Mouse (Mus musculus) stomach, embryonic 14.5 days (tissue): ENCODE data around the gene Dnajb3. TPM values are rescaled to one million over a fixed set of nuclear protein-coding genes. Genes with fewer than 3 reads are reported as not detected.

Experiments used
- ATAC-seq: fragments of 200-750 bp; cut with Nextera tagmentation; 2 replicates; pipeline ENCODE4 v1.8.0; 2017; ENCODE audit warnings: low read depth, moderate TSS enrichment; ENCODE audit not compliant: insufficient number of reproducible peaks, insufficient read depth, low FRiP score
- H3K27ac ChIP-seq: fragments of 300-500 bp; sonication (generic); 2 replicates; pipeline ENCODE4 v1.5.1; 2014; ENCODE audit warnings: mild to moderate bottlenecking, low read length, moderate library complexity, mixed read lengths
- H3K27me3 ChIP-seq: fragments of 300-500 bp; sonication (generic); 2 replicates; pipeline ENCODE4 v1.6.1; 2014; ENCODE audit warnings: low read length, control low read depth, mixed read lengths; ENCODE audit not compliant: control insufficient read depth, insufficient read depth
- H3K36me3 ChIP-seq: fragments of 300-500 bp; sonication (generic); 2 replicates; pipeline ENCODE4 v1.6.1; 2014; ENCODE audit warnings: mild to moderate bottlenecking, control low read depth, low read length, moderate library complexity, mixed read lengths; ENCODE audit not compliant: control insufficient read depth, insufficient read depth
- H3K4me1 ChIP-seq: fragments of 300-500 bp; sonication (generic); 2 replicates; pipeline ENCODE4 v1.6.1; 2014; ENCODE audit warnings: low read length, control low read depth, mixed read lengths; ENCODE audit not compliant: control insufficient read depth, insufficient read depth
- H3K4me2 ChIP-seq: fragments of 300-500 bp; sonication (generic); replicated peaks from 2 replicates; pipeline ENCODE4 v1.6.1; 2014; ENCODE audit warnings: low read depth, low read length, control low read depth
- H3K4me3 ChIP-seq: fragments of 300-500 bp; sonication (generic); 2 replicates; pipeline ENCODE4 v1.5.1; 2014; ENCODE audit warnings: low read depth, low read length, control low read depth
- H3K9ac ChIP-seq: fragments of 300-500 bp; sonication (generic); replicated peaks from 2 replicates; pipeline ENCODE4 v1.6.1; 2014; ENCODE audit warnings: low read depth, mild to moderate bottlenecking, control low read depth, low read length, moderate library complexity, mixed read lengths
- H3K9me3 ChIP-seq: fragments of 300-500 bp; sonication (generic); 2 replicates; pipeline ENCODE4 v1.6.1; 2016; ENCODE audit warnings: low read depth, low read length, control low read depth; ENCODE audit not compliant: control insufficient read depth
- WGBS: fragments of 180-500 bp; shearing (Covaris S2); extraction: QIAGEN DNeasy Blood & Tissue Kit; methylation state at CpG from one replicate; pipeline ENCODE4 v1.1.7; 2014; 5-methylcytosine and 5-hydroxymethylcytosine counted together
- polyA plus RNA-seq: library from polyadenylated mRNA; unstranded; fragments of >200 nt; fragmentation: Nextera tagmentation; extraction: Ambion mirVana; gene quantifications from 2 replicates; pipeline ENCODE4 v1.2.1, GENCODE M21; 2014

The Dnajb3 gene
- polyA plus RNA-seq, 1 experiment from 2014 or later = 8.7 TPM

- H3K36me3 ChIP-seq = no peaks in the 10 kb centered on the region
- no peak overlapping the region for H3K9ac ChIP-seq
- peak; percentile 0; the same call in 1 of the 2 replicates for ATAC-seq
- H3K4me2 ChIP-seq = no peak overlapping the region
- peaks cover 88% of the 10 kb centered on the region for H3K9me3 ChIP-seq
- H3K27me3 ChIP-seq = no peaks in the 10 kb centered on the region
- WGBS = 64% methylated on average over 11 of the region's 11 CpGs
- H3K27ac ChIP-seq = no peak overlapping the region
- H3K4me3 ChIP-seq = no peak overlapping the region
- no peaks in the 10 kb centered on the region for H3K4me1 ChIP-seq
Observed at GRCm38 (mm10) chr1:88235046-88235893, 29.7 kb upstream of the Dnajb3 start.

DNA sequence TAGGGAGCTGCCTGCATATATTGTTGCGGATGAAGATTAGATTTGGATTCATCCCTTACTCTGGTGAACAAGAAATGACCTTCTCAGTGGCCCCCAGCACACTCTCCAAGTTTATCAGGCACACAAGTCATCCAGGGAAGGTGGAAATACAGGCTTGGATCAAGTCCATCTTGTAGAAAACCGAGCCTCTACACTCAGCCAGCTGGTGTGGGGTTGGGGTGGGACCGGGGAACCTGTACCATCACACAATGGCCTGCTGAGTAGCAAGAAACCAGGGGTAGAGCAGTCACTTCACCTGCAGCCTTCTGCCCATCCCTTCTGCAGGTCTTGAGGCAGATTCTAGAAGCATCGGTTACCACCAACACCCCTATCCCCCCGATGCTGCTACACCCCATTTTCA is 29.1 kb upstream of the Dnajb3 start:
- ATAC-seq = no peak
- Histone ChIP-seq H3K4me1 (no peaks in the 10 kb centered on the region), H3K9ac (no peak overlapping the region), H3K4me3 (no peak overlapping the region), H3K9me3 (peaks cover 88% of the 10 kb centered on the region), H3K27me3 (no peaks in the 10 kb centered on the region), H3K27ac (no peak overlapping the region), H3K4me2 (no peak overlapping the region), H3K36me3 (no peaks in the 10 kb centered on the region)
- WGBS = 44% methylated on average over 5 of the region's 5 CpGs

DNA sequence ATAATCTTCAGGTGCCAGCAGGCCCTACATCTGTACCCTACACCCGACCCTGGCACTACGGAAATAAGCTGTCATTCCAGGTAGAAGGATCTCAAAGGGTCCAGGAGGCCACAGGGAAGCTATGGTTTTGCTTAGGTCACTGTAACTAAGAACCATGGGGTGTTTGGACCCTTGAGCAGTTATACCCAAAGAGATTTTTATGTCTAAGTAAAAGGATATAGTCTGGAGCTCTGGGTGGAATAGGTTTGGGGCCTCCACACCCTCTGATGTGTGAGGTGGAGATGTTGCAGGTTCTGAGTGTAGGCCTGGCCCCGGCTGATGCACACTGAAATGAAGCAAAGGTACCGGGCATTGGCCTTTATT is 28.6 kb upstream of the Dnajb3 start:
- Histone ChIP-seq H3K36me3 (no peaks in the 10 kb centered on the region), H3K9me3 (peaks cover 89% of the 10 kb centered on the region)
- WGBS = 64% methylated on average over 4 of the region's 4 CpGs

GRCm38 (mm10) chr1:88233421-88234247 is 28.1 kb upstream of the Dnajb3 start:
- 0 out of 2 replicates have a peak, but pooled peaks have one; percentile 4 for ATAC-seq
- H3K9me3 ChIP-seq = peaks cover 89% of the 10 kb centered on the region
- H3K4me3 ChIP-seq = no peak overlapping the region

More for the DNA sequence above, 28.6 kb upstream of the Dnajb3 start:
- H3K27ac ChIP-seq = no peak overlapping the region
- H3K9ac ChIP-seq = no peak overlapping the region
- H3K4me2 ChIP-seq = no peak overlapping the region
- H3K4me1 ChIP-seq = no peaks in the 10 kb centered on the region
- ATAC-seq = no peak
- H3K4me3 ChIP-seq = no peak overlapping the region
- H3K27me3 ChIP-seq = no peaks in the 10 kb centered on the region

DNA sequence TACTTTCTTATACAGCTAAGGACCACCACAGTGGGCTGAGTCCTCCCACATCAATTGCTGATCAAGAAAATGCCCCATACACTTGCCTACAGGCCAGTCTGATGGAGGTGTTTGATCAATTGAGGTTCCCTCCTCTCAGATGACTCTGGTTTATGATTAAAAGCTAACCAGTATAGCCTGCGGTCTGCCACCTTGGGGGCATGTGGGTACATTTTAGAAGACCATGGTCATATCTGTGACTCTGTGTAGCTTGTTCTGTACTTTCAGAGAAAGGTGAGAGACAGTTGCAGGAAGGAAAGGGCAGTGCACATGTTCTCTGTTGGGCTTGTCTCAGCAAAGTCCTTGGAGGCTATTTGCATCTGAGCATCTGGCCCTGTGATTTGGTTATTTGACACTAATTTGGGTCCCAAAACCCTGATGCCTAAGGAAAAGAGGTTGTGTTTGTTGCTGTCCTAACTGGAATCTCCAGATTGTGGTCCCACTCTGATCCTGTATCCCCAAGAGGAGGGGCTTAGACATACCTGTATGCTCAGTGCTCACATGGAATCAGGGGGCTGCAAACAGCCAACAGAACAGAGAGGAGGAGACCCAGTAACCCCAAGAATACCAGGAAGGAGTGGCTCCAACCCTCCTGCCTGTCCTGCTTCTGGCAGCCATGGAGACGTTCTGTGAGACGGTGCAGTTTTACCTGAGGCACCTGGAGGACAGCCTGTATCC is 27.2 kb upstream of the Dnajb3 start:
- WGBS = 57% methylated on average over 3 of the region's 3 CpGs
- no peak overlapping the region for H3K4me3 ChIP-seq
- H3K4me1 ChIP-seq = no peaks in the 10 kb centered on the region
- no peaks in the 10 kb centered on the region for H3K27me3 ChIP-seq
- H3K36me3 ChIP-seq = no peaks in the 10 kb centered on the region
- no peak overlapping the region for H3K27ac ChIP-seq
- ATAC-seq = no peak
- no peak overlapping the region for H3K9ac ChIP-seq
- peaks cover 89% of the 10 kb centered on the region for H3K9me3 ChIP-seq
- H3K4me2 ChIP-seq = no peak overlapping the region

More at GRCm38 (mm10) chr1:88233421-88234247, 28.1 kb upstream of the Dnajb3 start:
- Histone ChIP-seq H3K27ac (no peak overlapping the region), H3K4me1 (no peaks in the 10 kb centered on the region), H3K27me3 (no peaks in the 10 kb centered on the region), H3K9ac (no peak overlapping the region), H3K4me2 (no peak overlapping the region), H3K36me3 (no peaks in the 10 kb centered on the region)
- WGBS = 67% methylated on average over 14 of the region's 14 CpGs

- Histone ChIP-seq H3K4me2 (no peak overlapping the region), H3K36me3 (no peaks in the 10 kb centered on the region), H3K4me1 (no peaks in the 10 kb centered on the region), H3K27me3 (no peaks in the 10 kb centered on the region), H3K9me3 (peaks cover 90% of the 10 kb centered on the region), H3K27ac (no peak overlapping the region), H3K9ac (no peak overlapping the region), H3K4me3 (no peak overlapping the region)
- ATAC-seq = no peak
- 66% methylated on average over 7 of the region's 7 CpGs for WGBS
Observed at GRCm38 (mm10) chr1:88231803-88232499, 26.4 kb upstream of the Dnajb3 start.

- H3K9ac ChIP-seq = no peak overlapping the region
- no peaks in the 10 kb centered on the region for H3K4me1 ChIP-seq
- peaks cover 95% of the 10 kb centered on the region for H3K9me3 ChIP-seq
- H3K27ac ChIP-seq = no peak overlapping the region
- H3K4me3 ChIP-seq = no peak overlapping the region
- ATAC-seq = no peak
- WGBS = 75% methylated on average over 6 of the region's 6 CpGs
- H3K27me3 ChIP-seq = no peaks in the 10 kb centered on the region
- no peaks in the 10 kb centered on the region for H3K36me3 ChIP-seq
- no peak overlapping the region for H3K4me2 ChIP-seq
Observed at GRCm38 (mm10) chr1:88230981-88231802, 25.6 kb upstream of the Dnajb3 start.
